ENCODE assay signal across 10 mouse cellular contexts in genomic region chr3:89966946-89967345, GRCm38 (mm10). TPM values are rescaled to one million over a fixed set of nuclear protein-coding genes. Genes with fewer than 3 reads are reported as not detected.
DNase-seq lines count a peak whose midpoint lies in the region; TF ChIP-seq lines count a peak whose summit lies in the region.
"Had no signal": no experiment of that assay in that cellular context is flagged by ENCODE, and none has a peak within 500 bp of the region (broad histone marks: within the 10 kb centered on the region; RNA-seq: fewer than 3 reads in every experiment).

No protein-coding gene starts in this region.

- H3K27ac ChIP-seq in cerebellum, adult 2 months (ENCODE audit: insufficient read depth, low read length), result no peak overlapping the region
- H3K27ac ChIP-seq in spleen, adult 2 months (ENCODE audit: insufficient read depth, low read length), result no peak overlapping the region
- H3K27ac ChIP-seq: embryonic facial prominence, embryonic 12.5 days; lung, embryonic 15.5 days had no signal

- no peak overlapping the region for H3K4me3 ChIP-seq in cerebellum, adult 2 months (replicated peaks; ENCODE audit: insufficient read depth, low read depth, low read length)
- no peak overlapping the region for H3K4me3 ChIP-seq in spleen, adult 2 months (ENCODE audit: extremely low read depth, insufficient read depth, insufficient read length)
- H3K4me3 ChIP-seq: embryonic facial prominence, embryonic 12.5 days; lung, embryonic 15.5 days had no signal

- TF ChIP-seq POLR2A in cerebellum, adult 2 months (IDR thresholded peaks at IDR 0.05; ENCODE audit: borderline replicate concordance, insufficient read depth, low read length), result no peak
- no peak for TF ChIP-seq POLR2A in spleen, adult 2 months (IDR thresholded peaks at IDR 0.05; ENCODE audit: low read depth, low read length)

- no peaks in the 10 kb centered on the region for H3K27me3 ChIP-seq in cerebellum, adult 2 months (ENCODE audit: control insufficient read depth, insufficient read depth, low read length)
- H3K27me3 ChIP-seq in spleen, adult 2 months (ENCODE audit: control insufficient read depth, insufficient read depth, low read length), result no peaks in the 10 kb centered on the region
- H3K27me3 ChIP-seq: embryonic facial prominence, embryonic 12.5 days; lung, embryonic 15.5 days had no signal

- H3K36me3 ChIP-seq in spleen, adult 2 months (ENCODE audit: control insufficient read depth, insufficient read depth, low read length), result no peaks in the 10 kb centered on the region
- H3K36me3 ChIP-seq: lung, embryonic 15.5 days had no signal

- WGBS in cerebellum, adult 2 months, result 74% methylated on average over 4 of the region's 4 CpGs
- WGBS in spleen, adult 2 months, result 60% methylated on average over 4 of the region's 4 CpGs

- H3K4me1 ChIP-seq in cerebellum, adult 2 months (ENCODE audit: control insufficient read depth, insufficient read depth, low read length), result peaks cover 7% of the 10 kb centered on the region
- H3K4me1 ChIP-seq in spleen, adult 2 months (ENCODE audit: control insufficient read depth, insufficient read depth, insufficient read length), result peaks cover 12% of the 10 kb centered on the region; the same call in 1 of the 2 replicates

- no peak for DNase-seq in cerebellum, adult 2 months
- DNase-seq in cerebellum, postnatal 4 days (ENCODE audit: low spot score in 2 of 2), result no peak
- peak; percentile 21 to 49 for DNase-seq in spleen, adult 2 months (ENCODE audit: low read depth in 1 of 2, low spot score in 2 of 2)
- no peak for DNase-seq in spleen, postnatal 4 days (ENCODE audit: low spot score in 2 of 2)
- DNase-seq in induced T-regulatory cell, adult 2 months (ENCODE audit: low read depth), result peak; percentile 87
- peak; percentile 49 for DNase-seq in thymus, postnatal 4 days
- DNase-seq in cerebellum, postnatal 36 days, result no peak
- DNase-seq in adrenal gland, adult 8-10 months, result no peak

- 0 out of 2 replicates have a peak, but pooled peaks have one; percentile 15 for TF ChIP-seq CTCF in cerebellum, adult 2 months (IDR thresholded peaks at IDR 0.05; ENCODE audit: borderline replicate concordance, insufficient read depth, low read depth, low read length)
- TF ChIP-seq CTCF in spleen, adult 2 months (IDR thresholded peaks at IDR 0.05; ENCODE audit: extremely low read depth, insufficient read depth, insufficient read length, insufficient replicate concordance), result no peak; the same call in 1 of the 2 replicates

RNA-seq across cellular contexts. Expression of gene Atp8b2, which starts 3.6 kb away (rescaled TPM):
- polyA plus RNA-seq in cerebellum, adult 2 months (2012; rRNA removed), result 91.9 and 97.8 TPM in 2 replicates
- polyA plus RNA-seq in spleen, adult 2 months (2012; rRNA removed), result 49.3 and 66.0 TPM in 2 replicates
- total RNA-seq in adrenal gland, adult 8-10 months (2022), result 10 to 100 TPM; 31.6 to 63.7 (median 46.1) TPM

RNA-seq across cellular contexts. Expression of gene Hax1, which starts 31.6 kb away (rescaled TPM):
- polyA plus RNA-seq in cerebellum, adult 2 months (2012; rRNA removed), result 116 and 125 TPM in 2 replicates
- polyA plus RNA-seq in spleen, adult 2 months (2012; rRNA removed), result 25.1 and 28.1 TPM in 2 replicates
- total RNA-seq in adrenal gland, adult 8-10 months (2022), result 100 to 1,000 TPM; 131 to 171 (median 149) TPM

RNA-seq across cellular contexts. Expression of gene Il6ra, which starts 54.0 kb away (rescaled TPM):
- 1.1 and 1.3 TPM in 2 replicates for polyA plus RNA-seq in cerebellum, adult 2 months (2012; rRNA removed)
- 21.4 and 25.6 TPM in 2 replicates for polyA plus RNA-seq in spleen, adult 2 months (2012; rRNA removed)
- 10 to 100 TPM in 2 of 4 experiments, 1 to 10 TPM in 2; 6.7 to 13.4 (median 10.1) TPM for total RNA-seq in adrenal gland, adult 8-10 months (2022)

Comparison
In these comparisons a context has a peak if more than half of its experiments do, and no peak if none do; other contexts are left out.
1. DNase-seq: peak in spleen, adult 2 months (2 of 2), induced T-regulatory cell, adult 2 months (single experiment) and thymus, postnatal 4 days (single experiment); none in cerebellum, adult 2 months (0 of 2), cerebellum, postnatal 4 days (0 of 2), spleen, postnatal 4 days (0 of 2), cerebellum, postnatal 36 days (0 of 2) and adrenal gland, adult 8-10 months (single experiment).